Mouse (Mus musculus) spleen, adult 2 months (tissue): ENCODE measurements around the gene Tmem178. TPM values are rescaled to one million over a fixed set of nuclear protein-coding genes. Genes with fewer than 3 reads are reported as not detected.
"Not testable (repeated sequence)": the region's sequence is repeated elsewhere in the genome, so short reads cannot be mapped to it uniquely, and the experiment has no call there.

Experiments
- DNase-seq, 2 experiments: peaks; one replicate each; pipeline versions ENCODE4 v3.0.0 to v3.0.0-alpha.2; 2012 to 2021; ENCODE audit warnings: low spot score in 2 of 2, low read depth in 1 of 2
- H3K27ac ChIP-seq: fragments of 200-500 bp; 2 replicates; pipeline ENCODE4 v1.5.1; 2012; ENCODE audit warnings: low read length, inconsistent platforms; ENCODE audit not compliant: insufficient read depth
- H3K27me3 ChIP-seq: fragments of 200-500 bp; 2 replicates; pipeline ENCODE4 v1.6.1; 2012; ENCODE audit warnings: mild to moderate bottlenecking, moderate library complexity, low read length, inconsistent platforms; ENCODE audit not compliant: control insufficient read depth, insufficient read depth
- H3K36me3 ChIP-seq: fragments of 200-500 bp; 2 replicates; pipeline ENCODE4 v1.6.1; 2012; ENCODE audit warnings: mild to moderate bottlenecking, low read length, inconsistent platforms; ENCODE audit not compliant: control insufficient read depth, insufficient read depth
- H3K4me1 ChIP-seq: fragments of 200-500 bp; 2 replicates; pipeline ENCODE4 v1.6.1; 2011; ENCODE audit warnings: inconsistent platforms; ENCODE audit not compliant: control insufficient read depth, insufficient read depth, insufficient read length
- H3K4me3 ChIP-seq: fragments of 200-500 bp; 2 replicates; pipeline ENCODE4 v1.5.1; 2011; ENCODE audit warnings: mild to moderate bottlenecking, inconsistent platforms; ENCODE audit not compliant: insufficient read depth, insufficient read length; ENCODE audit errors: extremely low read depth
- CTCF ChIP-seq: fragments of 200-500 bp; IDR thresholded peaks from 2 replicates; pipeline ENCODE4 v1.5.1; 2011; ENCODE audit warnings: mild to moderate bottlenecking, inconsistent platforms; ENCODE audit not compliant: insufficient read depth, insufficient read length, insufficient replicate concordance; ENCODE audit errors: extremely low read depth
- POLR2A ChIP-seq: fragments of 200-500 bp; IDR thresholded peaks from 2 replicates; pipeline ENCODE4 v1.6.1; 2011; ENCODE audit warnings: low read depth, low read length, inconsistent platforms
- WGBS: fragments of 180-500 bp; shearing (Covaris S2); methylation state at CpG from one replicate; pipeline ENCODE4 v1.1.7; 2018; 5-methylcytosine and 5-hydroxymethylcytosine counted together
- polyA plus RNA-seq: library from polyadenylated mRNA; depleted of rRNA; stranded (reverse); fragments of >200 nt; gene quantifications from 2 replicates; pipeline ENCODE4 v1.2.3, GENCODE M21; 2012

Tmem178 gene
- polyA plus RNA-seq, 1 experiment = 0.61 TPM

DNA sequence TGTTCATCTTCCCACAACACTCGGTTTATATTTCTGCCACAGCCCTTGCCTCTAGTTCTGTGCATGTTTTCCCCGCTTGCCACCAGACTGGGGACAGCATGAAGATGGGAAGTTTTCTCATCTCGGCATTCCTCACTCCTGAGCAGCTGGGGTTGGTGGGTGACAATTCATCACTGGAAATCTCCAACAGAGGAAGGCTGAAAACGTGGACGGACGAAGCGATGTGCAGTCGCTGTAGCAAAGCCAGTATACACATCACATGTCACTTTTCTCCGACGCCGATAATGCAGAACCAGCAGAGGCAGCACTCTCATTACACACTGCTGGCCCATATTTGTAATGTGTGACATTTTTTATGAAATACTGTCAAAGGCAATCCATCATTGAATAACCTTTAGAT, 2.6 kb upstream of the Tmem178 start:
- TF ChIP-seq CTCF = no peak
- no peak for TF ChIP-seq POLR2A
- 85% methylated on average over 11 of the region's 11 CpGs for WGBS
- no peak for DNase-seq

DNA sequence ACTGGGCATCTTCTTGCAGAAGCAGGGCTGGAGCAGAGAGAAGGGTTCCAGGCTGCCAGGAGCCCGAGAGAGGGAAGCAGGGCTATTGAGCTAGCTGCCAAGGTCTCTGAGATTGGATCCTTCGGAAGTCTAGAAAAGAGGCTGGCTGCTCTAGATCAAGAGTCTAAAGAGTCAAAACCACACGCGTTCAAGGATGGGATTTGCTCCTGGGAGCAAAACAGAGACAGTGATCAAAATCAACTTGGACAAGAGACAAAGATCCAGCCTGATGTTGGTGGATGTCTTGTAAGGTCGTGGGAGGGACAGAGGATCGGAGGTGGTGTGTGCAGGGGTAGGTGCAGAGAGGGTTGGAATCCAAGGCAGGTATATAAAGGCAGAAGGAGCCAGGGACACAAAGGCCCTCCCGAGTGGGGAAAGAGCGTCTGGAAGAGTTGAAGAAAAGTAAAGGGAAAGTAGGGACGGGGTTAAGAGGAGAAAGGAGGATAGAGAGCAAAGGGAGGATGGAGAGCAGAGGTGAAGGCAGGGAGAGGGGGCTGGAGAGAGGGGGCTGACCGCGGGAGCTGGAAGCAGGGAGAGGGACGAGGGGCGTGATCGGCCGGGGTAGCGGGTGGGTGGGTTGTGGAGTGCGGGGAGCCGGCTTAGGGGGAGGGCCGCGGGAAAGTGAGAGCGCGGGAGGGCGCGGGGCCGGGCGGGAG, 450 bp upstream of the Tmem178 start:
- Histone ChIP-seq H3K27me3 (peaks cover 10% of the 10 kb centered on the region), H3K36me3 (no peaks in the 10 kb centered on the region), H3K4me1 (no peaks in the 10 kb centered on the region; the same call in 1 of the 2 replicates), H3K27ac (no peak overlapping the region), H3K4me3 (no peak overlapping the region)
- WGBS = 18% methylated on average over 23 of the region's 26 CpGs
- no peak for DNase-seq
- TF ChIP-seq CTCF (no peak), POLR2A (no peak)

More for the DNA sequence above, 2.6 kb upstream of the Tmem178 start:
- no peak overlapping the region for H3K4me3 ChIP-seq
- no peaks in the 10 kb centered on the region for H3K36me3 ChIP-seq
- H3K27ac ChIP-seq = no peak overlapping the region
- H3K4me1 ChIP-seq = no peaks in the 10 kb centered on the region; the same call in 1 of the 2 replicates
- H3K27me3 ChIP-seq = peaks cover 10% of the 10 kb centered on the region

DNA sequence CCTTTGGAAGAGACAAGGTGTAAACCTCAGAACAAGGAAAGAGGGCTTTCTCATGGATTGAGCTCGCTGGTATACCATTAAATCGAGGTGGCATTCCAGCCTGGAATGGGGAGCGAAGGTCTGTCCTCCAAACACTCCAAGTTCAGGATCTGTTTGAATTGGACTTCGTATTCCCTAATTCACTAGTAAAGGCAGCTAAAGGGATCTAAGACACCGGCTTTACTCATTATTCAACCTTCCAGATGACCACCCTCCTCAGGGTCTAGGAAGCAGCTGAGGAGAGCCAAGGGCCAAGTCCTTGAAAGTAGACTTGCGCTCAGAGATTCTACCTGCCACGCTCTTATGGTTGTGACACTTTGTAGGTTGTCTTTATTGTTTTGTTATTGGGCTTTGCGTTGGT, 1.1 kb downstream of the Tmem178 start:
- DNase-seq, H3K36me3 ChIP-seq, H3K4me1 ChIP-seq, H3K27me3 ChIP-seq, H3K4me3 ChIP-seq, H3K27ac ChIP-seq: not testable (repeated sequence)
- WGBS = 51% methylated on average over 8 of the region's 8 CpGs

DNA sequence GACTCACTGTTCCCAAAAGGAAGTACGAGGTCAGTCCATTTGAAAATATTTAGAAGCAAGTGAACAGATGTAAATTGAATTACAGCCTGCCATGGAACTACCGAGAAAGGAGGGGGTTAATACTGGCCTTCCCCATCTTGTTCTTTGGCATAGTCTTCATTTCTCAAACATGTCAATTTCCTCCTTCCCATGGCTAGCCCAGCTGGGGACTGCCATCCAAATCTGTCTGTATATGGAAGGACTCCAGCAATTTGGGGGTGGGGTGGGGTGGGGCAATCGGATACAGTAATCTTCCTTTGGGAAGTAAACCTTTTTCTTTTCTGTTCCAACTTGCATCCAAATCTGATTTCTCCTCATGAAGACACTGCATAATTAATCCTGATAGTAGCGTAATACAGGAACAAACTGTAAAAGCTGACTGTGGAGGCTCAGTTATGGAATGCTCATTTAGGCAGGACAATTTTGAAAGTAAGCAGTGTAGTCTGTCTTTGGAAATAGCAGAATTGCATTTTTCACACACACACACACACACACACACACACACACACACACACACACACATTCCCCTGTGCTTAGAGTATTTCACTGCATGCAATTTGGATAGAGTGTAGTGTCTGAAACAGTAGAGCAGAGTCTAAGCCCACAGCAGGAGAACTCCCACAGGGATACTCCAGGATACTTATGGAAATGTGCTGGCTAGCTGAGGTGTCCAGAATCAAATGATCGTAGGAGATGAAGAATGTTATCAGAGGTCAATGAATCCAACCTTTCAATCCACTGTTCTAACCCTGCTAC, 1.9 kb downstream of the Tmem178 start:
- 77% methylated on average over 5 of the region's 5 CpGs for WGBS
- TF ChIP-seq POLR2A (no peak), CTCF (no peak)
- no peak for DNase-seq
- Histone ChIP-seq H3K36me3 (no peaks in the 10 kb centered on the region), H3K27me3 (peaks cover 10% of the 10 kb centered on the region), H3K27ac (no peak overlapping the region), H3K4me1 (no peaks in the 10 kb centered on the region; the same call in 1 of the 2 replicates), H3K4me3 (no peak overlapping the region)

DNA sequence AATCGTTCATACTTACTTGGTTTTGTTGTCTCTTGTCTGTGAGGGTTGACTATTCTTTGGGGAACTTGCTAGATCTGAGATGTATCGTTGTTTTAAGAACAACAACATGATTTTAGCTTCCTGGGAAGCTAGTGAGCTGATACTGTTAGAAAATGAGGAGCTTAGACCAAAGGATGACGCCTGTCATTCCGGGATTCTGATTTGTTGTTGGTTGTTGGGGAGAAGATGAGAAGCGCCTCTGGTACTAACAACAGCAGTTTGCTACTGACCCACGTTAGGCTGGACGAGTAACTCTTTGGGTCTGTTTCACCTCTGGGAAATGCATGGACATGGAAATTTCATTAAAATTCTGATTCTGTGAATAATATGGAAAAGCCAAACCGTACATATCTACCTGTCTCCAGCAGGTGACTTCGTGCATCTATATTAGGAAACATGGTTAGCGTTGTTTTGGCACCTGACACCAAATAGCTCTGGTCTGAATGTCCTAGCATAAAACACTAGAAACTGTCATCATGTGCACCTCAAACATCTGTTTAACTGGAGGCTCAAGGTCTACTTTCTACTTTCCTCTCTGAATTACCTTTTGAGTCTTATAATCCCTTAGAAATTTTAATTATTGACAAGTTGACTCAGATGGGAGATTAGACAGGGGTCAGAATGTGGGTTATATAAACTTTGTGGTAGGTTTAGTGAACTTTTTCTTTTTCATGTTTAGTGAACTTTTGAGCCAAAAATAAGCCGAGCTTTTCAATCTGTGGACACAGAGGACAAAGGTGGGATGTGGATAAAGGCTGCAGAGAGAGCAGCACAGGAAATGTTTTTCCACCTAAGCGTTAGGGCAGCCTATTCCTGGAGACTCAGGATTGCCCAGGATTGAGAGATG, 2.9 kb downstream of the Tmem178 start:
- no peaks in the 10 kb centered on the region; the same call in 1 of the 2 replicates for H3K4me1 ChIP-seq
- H3K36me3 ChIP-seq = no peaks in the 10 kb centered on the region
- TF ChIP-seq CTCF = no peak
- no peak for TF ChIP-seq POLR2A
- H3K27ac ChIP-seq = no peak overlapping the region
- no peak for DNase-seq
- 86% methylated on average over 12 of the region's 12 CpGs for WGBS
- no peak overlapping the region for H3K4me3 ChIP-seq
- peaks cover 10% of the 10 kb centered on the region for H3K27me3 ChIP-seq

DNA sequence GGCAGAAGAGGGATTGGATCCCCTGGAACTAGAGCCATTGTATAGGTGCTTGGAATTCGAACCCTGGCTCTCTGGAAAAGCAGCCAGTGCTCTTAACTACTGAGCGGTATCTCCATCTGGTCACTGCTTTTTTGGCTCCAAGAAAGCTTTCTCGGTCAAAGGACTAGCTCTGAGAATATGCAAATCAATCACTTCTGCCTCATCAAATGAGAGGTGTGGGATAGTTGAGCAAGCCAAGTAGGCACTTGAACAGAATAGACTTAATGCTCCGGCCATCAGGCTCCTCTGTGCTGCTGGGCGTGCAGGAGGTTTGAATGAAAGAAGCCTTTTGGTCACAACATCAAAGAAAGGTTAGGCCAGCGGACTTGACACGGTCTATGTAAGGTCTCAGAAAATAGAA, 5.0 kb downstream of the Tmem178 start:
- 86% methylated on average over 7 of the region's 7 CpGs for WGBS
- Histone ChIP-seq H3K4me1 (no peaks in the 10 kb centered on the region; the same call in 1 of the 2 replicates), H3K36me3 (no peaks in the 10 kb centered on the region), H3K27me3 (peaks cover 8% of the 10 kb centered on the region; the same call in 1 of the 2 replicates), H3K4me3 (no peak overlapping the region), H3K27ac (no peak overlapping the region)
- TF ChIP-seq CTCF (no peak), POLR2A (no peak)
- no peak for DNase-seq

DNA sequence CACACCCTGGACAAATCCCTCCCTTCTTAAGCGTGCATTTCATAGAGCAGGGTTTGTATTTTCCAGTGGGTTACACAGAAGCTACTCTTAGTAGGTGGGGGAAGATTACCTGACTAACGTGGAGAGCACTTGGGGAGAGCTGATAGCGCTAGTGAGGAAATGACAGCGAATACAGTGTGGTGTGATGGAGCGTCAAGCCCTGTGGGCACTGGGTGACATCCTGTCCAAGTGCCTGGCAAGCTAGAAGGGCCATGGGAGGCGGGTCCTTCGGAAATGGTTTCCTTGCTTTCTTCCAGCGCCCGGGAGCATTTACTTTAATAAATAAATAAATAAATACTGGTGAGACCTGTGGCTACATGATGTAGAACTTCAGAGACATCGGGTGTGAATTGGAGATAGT, 5.5 kb downstream of the Tmem178 start:
- TF ChIP-seq CTCF (no peak), POLR2A (no peak)
- WGBS = 81% methylated on average over 10 of the region's 10 CpGs
- H3K4me1 ChIP-seq = no peaks in the 10 kb centered on the region
- no peaks in the 10 kb centered on the region for H3K36me3 ChIP-seq
- no peak for DNase-seq
- no peak overlapping the region for H3K27ac ChIP-seq
- H3K4me3 ChIP-seq = no peak overlapping the region
- H3K27me3 ChIP-seq = peaks cover 3% of the 10 kb centered on the region; the same call in 1 of the 2 replicates
